Mouse (Mus musculus): ENCODE measurements around the gene Mogs. TPM values are rescaled to one million over a fixed set of nuclear protein-coding genes. Genes with fewer than 3 reads are reported as not detected.

The Mogs gene
- polyA plus RNA-seq, 1 experiment = 54.5 TPM

DNA sequence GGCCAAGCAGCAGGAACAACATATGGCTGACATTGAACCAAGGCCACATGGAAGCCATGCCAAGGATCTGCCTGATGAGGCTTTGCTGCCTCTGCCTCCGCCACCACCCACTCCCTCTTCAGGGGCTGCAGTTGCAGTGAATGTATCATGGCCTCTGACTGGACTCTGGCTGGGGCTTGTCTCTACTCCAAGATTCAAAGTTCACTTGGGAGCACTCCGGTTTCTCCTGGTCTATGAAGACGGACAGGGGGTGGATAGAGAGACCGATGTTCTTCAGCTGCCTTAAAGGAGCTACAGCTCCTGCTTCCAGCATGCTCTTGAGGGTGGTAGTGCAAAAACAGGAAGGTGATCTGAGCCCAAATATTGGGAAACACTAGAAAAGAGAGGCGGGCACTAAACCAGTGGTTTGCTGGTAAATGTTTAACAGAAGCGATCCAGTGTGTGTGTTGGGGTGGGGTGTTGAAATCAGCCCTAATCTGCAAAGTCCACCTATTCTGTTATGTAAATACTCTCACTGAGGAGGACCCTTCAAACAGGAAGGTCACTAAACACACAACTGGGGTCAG, 16.3 kb downstream of the Mogs start:
- no peak overlapping the region for H3K4me3 ChIP-seq (ENCODE audit: extremely low read depth, insufficient read depth, insufficient read length)
- TF ChIP-seq CTCF (IDR thresholded peaks at IDR 0.05; ENCODE audit: extremely low read depth, insufficient read depth, insufficient read length, insufficient replicate concordance) (no peak), POLR2A (IDR thresholded peaks at IDR 0.05; ENCODE audit: low read depth, low read length) (no peak)
- H3K27me3 ChIP-seq (ENCODE audit: control insufficient read depth, insufficient read depth, low read length) = peaks cover 6% of the 10 kb centered on the region; the same call in 1 of the 2 replicates
- no peak overlapping the region for H3K27ac ChIP-seq (ENCODE audit: insufficient read depth, low read length)
- H3K36me3 ChIP-seq (ENCODE audit: control insufficient read depth, insufficient read depth, low read length) = no peaks in the 10 kb centered on the region
- no peaks in the 10 kb centered on the region for H3K4me1 ChIP-seq (ENCODE audit: control insufficient read depth, insufficient read depth, insufficient read length)
- WGBS = 58% methylated on average over 6 of the region's 6 CpGs
- no peak for DNase-seq (ENCODE audit: low read depth in 1 of 2, low spot score in 2 of 2)

DNA sequence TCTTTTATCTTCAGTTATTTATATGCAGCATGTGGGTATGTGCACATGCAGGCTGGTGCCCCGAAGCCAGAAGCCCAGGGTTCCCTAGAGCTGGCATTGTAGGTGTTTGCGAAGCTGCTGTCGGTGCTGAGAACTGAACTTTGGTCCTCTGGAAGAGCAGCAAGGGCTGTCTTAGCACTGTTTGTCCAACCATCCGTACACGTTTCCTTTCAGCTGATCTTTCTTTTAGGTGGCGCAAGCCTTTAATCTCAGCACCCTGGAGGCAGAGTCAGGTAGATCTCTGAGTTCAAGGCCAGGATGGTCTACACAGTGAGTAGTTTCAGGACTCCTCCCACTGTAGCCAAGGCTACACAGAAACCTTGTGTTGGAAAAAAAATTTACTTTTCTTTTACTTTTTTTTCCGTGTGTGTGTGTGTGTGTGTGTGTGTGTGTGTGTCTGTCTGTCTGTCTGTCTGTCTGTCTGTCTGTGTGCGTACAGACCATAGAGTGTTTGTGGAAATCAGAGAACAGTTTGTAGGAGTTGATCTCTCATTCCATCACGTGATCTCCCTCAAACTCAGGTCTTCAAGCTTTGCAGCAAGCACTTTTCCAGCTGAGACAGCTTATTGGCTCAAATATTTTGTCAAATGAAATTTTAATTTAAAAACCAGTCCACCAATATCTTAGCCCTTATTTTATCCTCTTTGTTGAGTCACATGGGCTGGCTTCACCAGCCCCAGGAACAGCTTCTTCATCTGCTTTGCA, 17.1 kb downstream of the Mogs start:
- Histone ChIP-seq H3K27me3 (ENCODE audit: control insufficient read depth, insufficient read depth, low read length) (peaks cover 10% of the 10 kb centered on the region), H3K36me3 (ENCODE audit: control insufficient read depth, insufficient read depth, low read length) (no peaks in the 10 kb centered on the region), H3K4me1 (ENCODE audit: control insufficient read depth, insufficient read depth, insufficient read length) (no peaks in the 10 kb centered on the region; the same call in 1 of the 2 replicates), H3K27ac (ENCODE audit: insufficient read depth, low read length) (no peak overlapping the region), H3K4me3 (ENCODE audit: extremely low read depth, insufficient read depth, insufficient read length) (no peak overlapping the region)
- no peak for DNase-seq (ENCODE audit: low read depth in 1 of 2, low spot score in 2 of 2)
- TF ChIP-seq POLR2A (IDR thresholded peaks at IDR 0.05; ENCODE audit: low read depth, low read length) = no peak
- 82% methylated on average over 9 of the region's 9 CpGs for WGBS

DNA sequence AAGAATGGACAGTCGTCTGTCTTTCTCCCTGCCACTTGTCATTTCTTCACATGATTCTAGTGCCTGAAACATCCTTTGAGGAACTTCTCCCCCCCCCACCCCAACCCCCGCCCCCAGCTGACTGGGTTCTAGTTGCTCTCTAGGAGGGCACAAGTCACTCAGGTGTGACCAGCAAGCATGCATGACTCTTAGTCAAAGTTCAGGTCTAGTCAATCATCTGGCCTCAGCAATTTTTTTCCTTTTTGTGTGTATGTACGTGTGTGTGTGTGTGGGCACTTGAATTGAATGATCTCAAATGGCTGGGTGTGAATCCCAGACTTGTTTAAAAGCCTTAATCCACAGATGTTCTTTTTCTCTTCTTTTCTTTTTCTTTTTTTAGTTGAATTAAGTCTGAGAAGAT, 18.9 kb downstream of the Mogs start:
- Histone ChIP-seq H3K4me1 (ENCODE audit: control insufficient read depth, insufficient read depth, insufficient read length) (peaks cover 3% of the 10 kb centered on the region), H3K4me3 (ENCODE audit: extremely low read depth, insufficient read depth, insufficient read length) (no peak overlapping the region), H3K27me3 (ENCODE audit: control insufficient read depth, insufficient read depth, low read length) (peaks cover 14% of the 10 kb centered on the region), H3K36me3 (ENCODE audit: control insufficient read depth, insufficient read depth, low read length) (no peaks in the 10 kb centered on the region), H3K27ac (ENCODE audit: insufficient read depth, low read length) (no peak overlapping the region)
- 64% methylated on average over 3 of the region's 3 CpGs for WGBS
- DNase-seq (ENCODE audit: low read depth in 1 of 2, low spot score in 2 of 2) = no peak
- no peak for TF ChIP-seq POLR2A (IDR thresholded peaks at IDR 0.05; ENCODE audit: low read depth, low read length)
- no peak for TF ChIP-seq CTCF (IDR thresholded peaks at IDR 0.05; ENCODE audit: extremely low read depth, insufficient read depth, insufficient read length, insufficient replicate concordance)

DNA sequence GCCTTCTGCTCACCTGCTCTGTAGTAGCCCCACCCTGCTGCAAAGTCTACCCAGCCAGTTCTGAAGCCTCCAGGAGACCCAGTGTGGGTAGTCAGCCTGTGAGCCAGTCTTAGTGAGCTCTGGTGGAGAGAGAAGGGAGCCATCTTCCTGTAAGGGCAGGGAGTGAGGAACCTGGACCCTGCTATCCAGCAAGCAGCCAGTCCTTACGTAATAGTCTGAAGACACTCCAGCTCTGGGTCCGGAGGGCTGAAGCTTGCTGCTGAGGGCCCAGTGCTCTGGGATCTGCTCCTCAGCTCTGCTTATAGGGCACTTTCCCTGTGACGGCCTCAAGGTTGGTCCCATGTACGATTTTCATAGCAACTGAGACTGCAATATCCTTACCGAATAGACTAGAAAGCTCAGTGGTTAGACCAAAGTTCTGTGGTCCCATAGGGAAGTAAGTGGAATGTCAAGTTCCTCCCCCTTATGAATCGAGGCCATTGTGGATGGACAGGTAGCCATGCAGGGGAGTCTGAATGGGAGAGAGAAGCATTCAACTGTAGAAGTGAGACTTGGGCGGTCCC, 19.7 kb downstream of the Mogs start, which contains the start of gene Rtkn:
Rtkn (plus strand) TSS at position 513 of the 563 bp plus-strand sequence.
- Histone ChIP-seq H3K4me1 (ENCODE audit: control insufficient read depth, insufficient read depth, insufficient read length) (peaks cover 3% of the 10 kb centered on the region), H3K27ac (ENCODE audit: insufficient read depth, low read length) (no peak within 1 kb of the TSS), H3K36me3 (ENCODE audit: control insufficient read depth, insufficient read depth, low read length) (no peaks in the 10 kb centered on the region), H3K4me3 (ENCODE audit: extremely low read depth, insufficient read depth, insufficient read length) (no peak within 1 kb of the TSS), H3K27me3 (ENCODE audit: control insufficient read depth, insufficient read depth, low read length) (peaks cover 14% of the 10 kb centered on the region)
- 81% methylated on average over 7 of the region's 7 CpGs for WGBS
- DNase-seq (ENCODE audit: low read depth in 1 of 2, low spot score in 2 of 2) = no peak
- no peak for TF ChIP-seq POLR2A (IDR thresholded peaks at IDR 0.05; ENCODE audit: low read depth, low read length)
- TF ChIP-seq CTCF (IDR thresholded peaks at IDR 0.05; ENCODE audit: extremely low read depth, insufficient read depth, insufficient read length, insufficient replicate concordance) = no peak

DNA sequence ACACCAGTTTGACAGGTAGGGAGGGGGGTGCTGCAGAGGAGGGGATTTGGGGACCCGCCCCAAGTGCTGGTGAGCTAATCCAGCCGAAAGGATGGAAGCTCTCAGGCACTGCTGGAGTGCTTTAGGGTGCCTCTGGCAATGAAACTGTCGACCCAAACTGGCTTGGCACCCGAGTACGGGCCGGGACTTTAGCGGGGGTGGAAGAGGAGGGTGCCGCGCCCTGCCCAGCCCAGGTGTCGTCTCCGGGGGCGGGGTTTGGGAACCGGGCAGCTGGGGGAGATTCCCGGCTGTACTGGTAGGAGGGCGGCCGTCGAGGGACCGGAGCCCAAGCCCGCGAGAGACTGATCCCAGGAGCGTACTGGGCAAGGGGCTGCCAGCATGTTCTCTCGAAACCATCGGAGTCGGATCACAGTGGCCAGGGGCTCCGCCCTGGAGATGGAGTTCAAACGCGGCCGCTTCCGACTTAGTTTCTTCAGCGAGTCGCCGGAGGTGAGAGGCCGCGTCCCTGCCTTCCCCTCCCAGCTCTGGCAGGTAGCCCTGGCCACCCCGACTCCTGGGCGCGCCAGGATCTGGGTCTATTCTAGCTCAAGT, 20.4 kb downstream of the Mogs start:
- Histone ChIP-seq H3K27me3 (ENCODE audit: control insufficient read depth, insufficient read depth, low read length) (peaks cover 14% of the 10 kb centered on the region), H3K27ac (ENCODE audit: insufficient read depth, low read length) (no peak overlapping the region), H3K36me3 (ENCODE audit: control insufficient read depth, insufficient read depth, low read length) (no peaks in the 10 kb centered on the region), H3K4me3 (ENCODE audit: extremely low read depth, insufficient read depth, insufficient read length) (no peak overlapping the region), H3K4me1 (ENCODE audit: control insufficient read depth, insufficient read depth, insufficient read length) (peaks cover 3% of the 10 kb centered on the region)
- no peak for DNase-seq (ENCODE audit: low read depth in 1 of 2, low spot score in 2 of 2)
- WGBS = 32% methylated on average over 37 of the region's 37 CpGs
- TF ChIP-seq CTCF (IDR thresholded peaks at IDR 0.05; ENCODE audit: extremely low read depth, insufficient read depth, insufficient read length, insufficient replicate concordance) = no peak
- no peak for TF ChIP-seq POLR2A (IDR thresholded peaks at IDR 0.05; ENCODE audit: low read depth, low read length)

DNA sequence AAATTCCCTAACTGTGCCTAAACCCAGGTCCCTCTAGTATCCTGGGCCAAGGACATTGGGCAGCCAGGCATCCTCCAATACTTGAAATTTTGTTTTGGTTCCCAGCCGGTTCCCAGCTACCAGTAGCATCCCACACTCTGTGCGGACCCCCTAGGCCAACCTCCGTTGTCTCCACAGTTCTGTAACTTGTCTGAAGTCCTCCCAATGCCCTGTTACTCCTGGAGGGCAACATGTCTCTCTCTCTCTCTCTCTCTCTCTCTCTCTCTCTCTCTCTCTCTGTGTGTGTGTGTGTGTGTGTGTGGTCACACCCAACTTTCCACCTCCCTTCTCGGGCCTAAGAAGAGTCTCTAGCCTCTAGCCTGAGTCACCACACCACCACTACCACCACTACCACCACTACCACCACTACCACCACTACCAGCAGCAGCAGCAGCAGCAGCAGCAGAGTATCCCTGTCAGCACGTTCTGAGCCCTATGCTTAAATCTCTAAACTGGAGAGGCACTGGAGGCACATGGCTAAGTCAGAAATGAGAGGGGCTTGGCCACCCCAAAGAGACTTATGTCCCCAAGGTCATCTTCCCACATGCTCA, 21.1 kb downstream of the Mogs start:
- 65% methylated on average over 5 of the region's 5 CpGs for whole genome bisulfite sequencing

More for the DNA sequence above, 21.1 kb downstream of the Mogs start:
- no peak for DNase-seq (ENCODE audit: low read depth in 1 of 2, low spot score in 2 of 2)
- Histone ChIP-seq H3K27me3 (ENCODE audit: control insufficient read depth, insufficient read depth, low read length) (peaks cover 14% of the 10 kb centered on the region), H3K27ac (ENCODE audit: insufficient read depth, low read length) (no peak overlapping the region), H3K4me1 (ENCODE audit: control insufficient read depth, insufficient read depth, insufficient read length) (peaks cover 3% of the 10 kb centered on the region), H3K36me3 (ENCODE audit: control insufficient read depth, insufficient read depth, low read length) (no peaks in the 10 kb centered on the region), H3K4me3 (ENCODE audit: extremely low read depth, insufficient read depth, insufficient read length) (peak overlapping the region; percentile 45; the same call in 1 of the 2 replicates)
- no peak for TF ChIP-seq CTCF (IDR thresholded peaks at IDR 0.05; ENCODE audit: extremely low read depth, insufficient read depth, insufficient read length, insufficient replicate concordance)
- no peak for TF ChIP-seq POLR2A (IDR thresholded peaks at IDR 0.05; ENCODE audit: low read depth, low read length)
